Mouse (Mus musculus): ENCODE measurements around the gene Gpr27. TPM values are rescaled to one million over a fixed set of nuclear protein-coding genes. Genes with fewer than 3 reads are reported as not detected.

Gene Gpr27
- 3.5 and 16.9 TPM in 2 replicates for polyA plus RNA-seq (2012; rRNA removed; ENCODE audit: low replicate concordance)

DNA sequence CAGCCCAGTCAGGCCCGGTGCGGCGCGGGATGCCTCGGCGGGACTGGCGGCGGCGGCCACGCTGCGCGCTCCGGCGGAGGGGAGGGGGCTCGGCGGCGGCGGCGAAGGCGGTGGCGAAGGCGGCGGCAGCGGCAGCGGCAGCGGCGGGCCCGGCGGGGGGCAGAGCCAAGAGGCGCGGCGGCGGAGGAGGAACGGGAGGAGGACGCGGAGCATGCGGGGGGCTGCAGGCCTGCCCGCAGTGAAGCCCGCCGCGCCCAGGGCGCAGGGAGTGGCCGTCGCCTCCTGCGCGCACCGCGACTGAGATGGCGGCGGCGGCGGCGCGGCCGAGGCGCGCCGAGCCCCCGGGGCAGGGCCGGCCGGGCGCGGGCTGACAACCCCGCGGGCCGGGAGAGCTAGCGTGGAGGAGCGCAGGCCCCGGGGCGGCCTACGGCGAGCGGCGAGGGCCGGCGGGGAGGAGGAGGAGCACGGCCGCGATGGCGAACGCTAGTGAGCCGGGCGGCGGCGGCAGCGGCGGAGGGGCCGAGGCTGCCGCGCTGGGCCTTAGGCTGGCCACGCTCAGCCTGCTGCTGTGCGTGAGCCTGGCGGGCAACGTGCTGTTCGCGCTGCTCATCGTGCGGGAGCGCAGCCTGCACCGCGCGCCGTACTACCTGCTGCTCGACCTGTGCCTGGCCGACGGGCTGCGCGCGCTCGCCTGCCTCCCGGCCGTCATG lies at the start of gene Gpr27:
Gpr27 (plus strand) TSS at position 474 of the 710 bp plus-strand sequence.

DNA sequence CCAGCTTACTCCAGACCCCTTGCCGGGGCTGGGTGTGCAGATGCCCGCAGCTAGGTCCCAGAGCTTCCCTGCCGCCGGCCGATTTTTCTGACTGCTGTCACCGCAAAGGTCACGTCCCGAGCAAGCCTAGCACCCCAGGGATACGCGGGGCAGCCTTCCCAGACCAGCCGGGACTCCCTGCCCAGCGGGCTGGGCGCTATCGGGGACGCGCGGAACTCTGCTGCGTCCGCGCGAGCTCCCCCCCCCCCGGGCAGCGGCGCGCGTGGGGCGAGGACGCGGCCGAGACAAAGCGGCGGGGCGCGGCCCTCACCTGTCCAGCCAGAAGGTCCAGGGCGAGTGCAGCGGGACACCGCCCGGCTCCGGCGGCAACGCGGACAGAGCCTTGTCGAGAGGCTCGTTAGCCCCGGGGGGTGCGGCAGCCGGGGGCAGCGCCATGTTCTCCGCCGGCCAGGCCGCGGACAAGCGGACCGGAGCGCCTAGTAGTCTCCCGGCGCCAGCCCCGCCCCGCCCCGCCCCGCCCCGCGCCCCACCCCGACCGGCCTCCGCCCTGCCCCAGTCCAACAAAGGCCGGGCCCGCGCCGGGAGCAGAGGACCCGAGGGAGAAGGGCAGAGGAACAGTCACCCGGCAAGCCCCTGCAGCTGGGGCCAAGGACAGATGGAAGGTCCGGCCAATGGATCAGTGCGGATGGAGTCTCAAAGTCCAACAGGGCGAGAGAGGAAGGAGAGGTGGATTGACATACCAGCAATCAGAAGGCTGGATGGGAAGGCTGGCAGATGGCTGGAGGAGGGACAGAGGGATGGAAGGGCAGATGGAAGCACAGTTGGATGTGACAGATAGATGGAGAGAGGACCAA lies 25.9 kb upstream of the Gpr27 start, which contains the start of the genes Eif4e3 and Gm20696:
Eif4e3 (minus strand) TSS at position 454 of the 854 bp plus-strand sequence.
Gm20696 (minus strand) TSS at position 480 of the 854 bp plus-strand sequence.

DNA sequence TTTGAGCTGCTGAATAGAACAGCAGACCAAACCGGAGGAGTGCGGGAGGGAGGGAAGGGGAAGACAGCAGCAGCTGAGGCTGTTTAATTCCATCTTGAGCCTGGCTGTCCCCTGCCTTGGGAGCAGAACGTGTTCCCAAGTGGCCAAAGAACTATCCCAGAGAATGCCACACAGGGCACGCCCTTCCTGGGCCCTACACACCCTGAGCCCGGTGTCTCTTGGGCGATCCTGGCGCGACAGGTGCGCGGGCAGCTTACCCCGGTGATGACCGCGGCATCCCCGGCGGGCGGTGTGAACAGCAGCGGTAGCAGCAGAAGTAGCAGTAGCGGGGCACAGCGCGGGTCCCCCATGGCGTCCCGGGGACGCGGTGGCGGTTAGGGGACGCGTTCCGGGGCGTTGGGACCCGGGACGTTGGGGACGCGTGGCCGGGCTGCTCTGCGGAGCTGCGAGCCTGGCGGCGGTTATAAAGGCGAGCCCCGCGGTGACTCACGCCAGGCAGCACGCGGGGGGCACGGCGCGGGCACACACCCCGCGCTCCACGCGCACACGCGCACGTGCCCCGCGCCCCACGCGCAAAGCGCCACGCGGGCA lies 33.6 kb downstream of the Gpr27 start, which contains the start of gene Prok2:
Prok2 (minus strand) TSS at position 422 of the 591 bp plus-strand sequence.

Other genes with a start within 250 kb of the Gpr27 start
- gene Foxp1, start 170.0 kb upstream of the Gpr27 start, polyA plus RNA-seq (2012; rRNA removed; ENCODE audit: low replicate concordance): 36.9 and 62.3 TPM in 2 replicates
- 22.7 and 50.7 TPM in 2 replicates for gene Eif4e3, start 25.9 kb upstream of the Gpr27 start, polyA plus RNA-seq (2012; rRNA removed; ENCODE audit: low replicate concordance)
- gene Gm20696, start 25.9 kb upstream of the Gpr27 start, polyA plus RNA-seq (2012; rRNA removed; ENCODE audit: low replicate concordance): 0.73 and 0.75 TPM in 2 replicates
- 0.13 TPM in 1 of 2 replicates, not detected in the other for gene Prok2, start 33.7 kb downstream of the Gpr27 start, polyA plus RNA-seq (2012; rRNA removed; ENCODE audit: low replicate concordance)